Comparison of ENCODE assay signal across 8 mouse cellular contexts in genomic region chr7:97747787-97748497, GRCm38 (mm10). TPM values are rescaled to one million over a fixed set of nuclear protein-coding genes. Genes with fewer than 3 reads are reported as not detected.
DNase-seq lines count a peak whose midpoint lies in the region; ATAC-seq and TF ChIP-seq lines count a peak whose summit lies in the region.

No protein-coding gene starts in this region.

- H3K36me3 ChIP-seq in heart, embryonic 14.5 days (ENCODE audit: control insufficient read depth, insufficient read depth, low read length), result no peaks in the 10 kb centered on the region
- H3K36me3 ChIP-seq in liver, embryonic 12.5 days, result no peaks in the 10 kb centered on the region
- no peaks in the 10 kb centered on the region for H3K36me3 ChIP-seq in stomach, embryonic 14.5 days (ENCODE audit: control insufficient read depth, insufficient read depth, low read length)

- no peak for ATAC-seq in heart, embryonic 14.5 days (ENCODE audit: insufficient number of reproducible peaks, insufficient read depth, low FRiP score, low read depth)
- 0 out of 2 replicates have a peak, but pooled peaks have one; percentile 27 for ATAC-seq in liver, embryonic 12.5 days
- ATAC-seq in stomach, embryonic 14.5 days (ENCODE audit: insufficient number of reproducible peaks, insufficient read depth, low FRiP score, low read depth), result peak; percentile 60

- TF ChIP-seq POLR2A in brain, embryonic 14.5 days (IDR thresholded peaks at IDR 0.05; ENCODE audit: borderline replicate concordance, extremely low read depth, insufficient read depth, insufficient read length, poor library complexity, severe bottlenecking), result no peak

- H3K4me2 ChIP-seq in heart, embryonic 14.5 days (ENCODE audit: low read length), result peak overlapping the region; percentile 55
- peak overlapping the region; percentile 71 for H3K4me2 ChIP-seq in liver, embryonic 12.5 days
- peak overlapping the region; percentile 33; the same call in 1 of the 2 replicates for H3K4me2 ChIP-seq in stomach, embryonic 14.5 days (replicated peaks; ENCODE audit: low read depth, low read length)

- no peaks in the 10 kb centered on the region for H3K9me3 ChIP-seq in heart, embryonic 14.5 days (ENCODE audit: control insufficient read depth, low read length)
- H3K9me3 ChIP-seq in liver, embryonic 12.5 days (replicated peaks), result no peaks in the 10 kb centered on the region
- H3K9me3 ChIP-seq in stomach, embryonic 14.5 days (ENCODE audit: control insufficient read depth, low read depth, low read length), result no peaks in the 10 kb centered on the region

- H3K9ac ChIP-seq in heart, embryonic 14.5 days (ENCODE audit: low read length), result peak overlapping the region; percentile 60; the same call in 1 of the 2 replicates
- peak overlapping the region; percentile 64 for H3K9ac ChIP-seq in liver, embryonic 12.5 days
- H3K9ac ChIP-seq in stomach, embryonic 14.5 days (replicated peaks; ENCODE audit: low read depth, low read length), result no peak overlapping the region

- TF ChIP-seq CTCF in brain, embryonic 14.5 days (IDR thresholded peaks at IDR 0.05; ENCODE audit: borderline replicate concordance, extremely low read depth, insufficient read depth, insufficient read length), result peak; percentile 93

- H3K27me3 ChIP-seq in heart, embryonic 14.5 days (ENCODE audit: control insufficient read depth, insufficient read depth, low read length), result no peaks in the 10 kb centered on the region
- no peaks in the 10 kb centered on the region for H3K27me3 ChIP-seq in liver, embryonic 12.5 days (replicated peaks)
- no peaks in the 10 kb centered on the region for H3K27me3 ChIP-seq in stomach, embryonic 14.5 days (ENCODE audit: control insufficient read depth, insufficient read depth, low read length)

- DNase-seq in B cell, adult 2 months, result peak; percentile 78 to 80
- DNase-seq in brain, embryonic 14.5 days (ENCODE audit: low read depth), result peak; percentile 91
- peak; percentile 70 for DNase-seq in fibroblast of lung, adult 2 months (ENCODE audit: low read depth)
- peak; percentile 93 for DNase-seq in kidney, postnatal 10 days
- peak; percentile 85 for DNase-seq in naive thymus-derived CD4-positive, alpha-beta T cell, adult 2 months (ENCODE audit: low read depth)

- H3K4me1 ChIP-seq in heart, embryonic 14.5 days (ENCODE audit: control insufficient read depth in 2 of 2, insufficient read depth in 2 of 2, low read length in 2 of 2), result peaks cover 0 to 3% of the 10 kb centered on the region in 2 experiments; a peak in 1 of 4 replicates
- H3K4me1 ChIP-seq in liver, embryonic 12.5 days, result peaks cover 47% of the 10 kb centered on the region
- no peaks in the 10 kb centered on the region for H3K4me1 ChIP-seq in stomach, embryonic 14.5 days (ENCODE audit: control insufficient read depth, insufficient read depth, low read length)

- peak overlapping the region in 1 of 2 experiments; percentile 19; a peak in 1 of 4 replicates for H3K4me3 ChIP-seq in heart, embryonic 14.5 days (ENCODE audit: control insufficient read depth in 1 of 2, insufficient read depth in 1 of 2, low read depth in 1 of 2, low read length in 2 of 2)
- H3K4me3 ChIP-seq in liver, embryonic 12.5 days, result peak overlapping the region; percentile 52
- no peak overlapping the region for H3K4me3 ChIP-seq in stomach, embryonic 14.5 days (ENCODE audit: low read depth, low read length)

- 26% methylated on average over 28 of the region's 28 CpGs for WGBS in heart, embryonic 14.5 days
- 21% methylated on average over 28 of the region's 28 CpGs for WGBS in liver, embryonic 12.5 days (ENCODE audit: insufficient replicate concordance)
- 26% methylated on average over 28 of the region's 28 CpGs for WGBS in stomach, embryonic 14.5 days

- 0 out of 4 replicates have a peak overlapping the region, but pooled peaks of 1 of the 2 experiments have one; percentile 58 for H3K27ac ChIP-seq in heart, embryonic 14.5 days (replicated peaks in 1 of 2; ENCODE audit: control insufficient read depth in 1 of 2, insufficient read depth in 1 of 2, low read depth in 2 of 2, low read length in 2 of 2)
- H3K27ac ChIP-seq in liver, embryonic 12.5 days, result peak overlapping the region; percentile 98
- no peak overlapping the region for H3K27ac ChIP-seq in stomach, embryonic 14.5 days (ENCODE audit: low read length)

RNA-seq across cellular contexts. Expression of gene Aqp11, which starts 9.9 kb away (rescaled TPM):
- 7.9 and 10.2 TPM in 2 replicates for polyA plus RNA-seq in brain, embryonic 14.5 days (2012; rRNA removed)
- polyA plus RNA-seq in heart, embryonic 14.5 days (2014; fragmentation: Nextera tagmentation; extraction: Ambion mirVana), result 2.1 and 2.2 TPM in 2 replicates
- 12.1 and 12.8 TPM in 2 replicates for polyA plus RNA-seq in liver, embryonic 12.5 days (2016; fragmentation: Nextera tagmentation; extraction: Ambion mirVana)
- polyA plus RNA-seq in stomach, embryonic 14.5 days (2014; fragmentation: Nextera tagmentation; extraction: Ambion mirVana), result 12.1 and 13.3 TPM in 2 replicates

RNA-seq across cellular contexts. Expression of gene Pak1, which starts 40.4 kb away (rescaled TPM):
- polyA plus RNA-seq in brain, embryonic 14.5 days (2012; rRNA removed), result 96.0 and 138 TPM in 2 replicates
- 3.4 and 4.1 TPM in 2 replicates for polyA plus RNA-seq in heart, embryonic 14.5 days (2014; fragmentation: Nextera tagmentation; extraction: Ambion mirVana)
- 8.5 and 8.9 TPM in 2 replicates for polyA plus RNA-seq in liver, embryonic 12.5 days (2016; fragmentation: Nextera tagmentation; extraction: Ambion mirVana)
- 35.7 and 36.2 TPM in 2 replicates for polyA plus RNA-seq in stomach, embryonic 14.5 days (2014; fragmentation: Nextera tagmentation; extraction: Ambion mirVana)

RNA-seq across cellular contexts. Expression of gene Clns1a, which starts 51.5 kb away (rescaled TPM):
- polyA plus RNA-seq in brain, embryonic 14.5 days (2012; rRNA removed), result 114 and 124 TPM in 2 replicates
- 93.4 and 100 TPM in 2 replicates for polyA plus RNA-seq in heart, embryonic 14.5 days (2014; fragmentation: Nextera tagmentation; extraction: Ambion mirVana)
- polyA plus RNA-seq in liver, embryonic 12.5 days (2016; fragmentation: Nextera tagmentation; extraction: Ambion mirVana), result 120 and 129 TPM in 2 replicates
- 179 and 182 TPM in 2 replicates for polyA plus RNA-seq in stomach, embryonic 14.5 days (2014; fragmentation: Nextera tagmentation; extraction: Ambion mirVana)
